Mouse (Mus musculus): Measurements from ENCODE around the gene Luc7l3. TPM values are rescaled to one million over a fixed set of nuclear protein-coding genes. Genes with fewer than 3 reads are reported as not detected.

Luc7l3 gene
- polyA plus RNA-seq (2017; shearing (Covaris generic)): 100 to 1,000 TPM; 117 to 168 (median 166) TPM

DNA sequence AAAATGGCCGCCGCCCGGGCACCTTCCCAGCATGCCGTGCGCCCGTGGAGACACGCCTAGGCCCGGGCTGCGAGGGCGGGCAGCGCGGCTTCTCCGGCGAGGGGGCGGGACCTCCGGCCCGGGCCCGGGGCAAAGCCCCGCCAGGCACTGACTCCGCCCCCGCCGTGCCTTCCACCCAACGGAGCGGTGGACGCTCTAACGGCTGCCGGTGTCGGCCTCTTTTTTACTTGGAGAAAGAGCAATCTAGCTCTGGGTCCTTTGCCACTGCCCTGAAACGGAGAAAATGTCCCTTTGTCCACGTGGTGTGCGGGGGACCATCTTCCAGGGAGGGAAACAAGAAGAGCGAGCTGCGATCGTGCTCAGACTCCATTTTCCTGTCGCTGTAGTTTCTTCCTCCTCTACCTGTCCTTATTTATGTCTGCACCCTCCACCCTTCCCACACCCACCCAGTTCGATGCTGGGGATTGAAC lies at the start of gene Luc7l3:
Luc7l3 (minus strand) TSS at position 58 of the 470 bp plus-strand sequence.
- peak; percentile 87 for ATAC-seq

- ATAC-seq: peak; percentile 51
Observed at GRCm38 (mm10) chr11:94370809-94371208, 49.0 kb upstream of the Luc7l3 start.

GRCm38 (mm10) chr11:94369981-94370380 lies 48.2 kb upstream of the Luc7l3 start:
- ATAC-seq: peak; percentile 64

- no peak for ATAC-seq
Observed at GRCm38 (mm10) chr11:94365340-94365739, 43.6 kb upstream of the Luc7l3 start.

- no peak for ATAC-seq
Observed at GRCm38 (mm10) chr11:94363690-94364089, 41.9 kb upstream of the Luc7l3 start.

DNA sequence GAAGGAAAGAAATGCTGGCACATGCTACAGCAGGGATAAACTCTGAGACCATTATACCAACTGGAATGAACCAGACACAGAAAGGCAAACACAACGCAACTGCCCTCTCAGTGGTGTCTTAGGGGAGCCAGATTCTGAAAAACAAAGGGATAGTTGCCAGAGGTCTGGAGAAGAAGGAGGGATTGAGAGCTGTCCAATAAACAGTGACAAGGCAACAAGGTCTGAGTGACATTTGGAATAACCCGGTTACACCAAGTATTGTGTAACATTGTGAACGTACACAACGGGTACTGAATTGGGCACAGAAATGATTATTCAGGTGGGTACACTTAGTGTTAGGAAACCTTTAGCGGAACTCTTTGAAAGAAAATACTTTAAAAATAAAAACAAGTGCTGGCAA lies 40.3 kb upstream of the Luc7l3 start:
- no peak for ATAC-seq

- no peak for ATAC-seq
Observed at GRCm38 (mm10) chr11:94361166-94361870, 39.5 kb upstream of the Luc7l3 start.

- no peak for ATAC-seq
Observed at GRCm38 (mm10) chr11:94359168-94359567, 37.4 kb upstream of the Luc7l3 start.

DNA sequence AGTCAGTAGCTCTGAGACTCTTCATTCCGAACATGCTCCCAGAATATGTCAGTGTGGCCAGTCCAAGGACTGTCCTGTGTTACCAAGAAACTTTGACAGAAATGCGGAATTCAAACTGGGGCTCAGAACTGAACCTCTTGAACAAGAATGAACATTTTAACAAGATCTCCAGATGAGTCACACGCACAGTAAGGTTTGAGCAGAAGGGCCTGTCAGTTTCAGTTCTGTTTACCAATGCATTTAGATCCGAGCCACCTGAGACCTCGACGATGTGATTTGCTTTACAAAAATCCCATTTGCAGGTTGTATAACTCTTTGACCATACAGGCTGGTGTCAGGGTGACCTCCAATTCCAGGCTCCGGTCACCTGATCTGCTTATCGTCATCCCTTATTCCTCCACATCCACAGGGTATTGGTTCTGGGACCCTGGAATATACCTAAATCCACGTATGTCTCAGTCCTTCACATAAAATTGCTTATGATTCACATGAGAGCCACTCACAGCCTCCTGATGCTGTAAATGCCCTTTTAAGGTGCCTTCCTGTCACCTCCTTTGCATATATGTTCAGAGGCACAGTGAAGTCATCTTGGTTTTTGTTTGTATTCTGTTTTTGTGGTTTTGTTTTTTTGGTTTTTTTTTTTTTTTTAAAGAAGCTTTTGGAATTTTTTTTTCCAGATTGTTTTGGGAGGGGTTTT lies 33.9 kb upstream of the Luc7l3 start:
- ATAC-seq: no peak

- ATAC-seq: no peak
Observed at GRCm38 (mm10) chr11:94351094-94351493, 29.3 kb upstream of the Luc7l3 start.

- no peak for ATAC-seq
Observed at GRCm38 (mm10) chr11:94350337-94350736, 28.5 kb upstream of the Luc7l3 start.

DNA sequence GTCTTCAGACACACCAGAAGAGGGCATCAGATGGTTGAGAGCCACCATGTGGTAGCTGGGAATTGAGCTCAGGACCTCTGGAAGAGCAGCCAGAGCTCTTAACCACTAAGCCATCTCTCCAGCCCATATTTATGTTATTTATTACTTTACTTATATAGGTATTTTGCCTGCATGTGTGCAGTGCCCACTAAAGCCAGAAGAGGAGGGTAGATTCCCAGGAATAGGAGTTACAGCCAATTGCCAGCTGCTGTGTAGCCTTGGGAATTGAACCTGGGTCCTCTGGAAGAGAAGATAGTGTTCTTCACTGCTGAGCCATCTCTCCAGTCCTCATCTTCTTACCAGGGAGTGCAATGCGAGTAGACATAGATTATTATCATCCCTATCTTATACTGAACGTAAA lies 28.1 kb upstream of the Luc7l3 start:
- no peak for ATAC-seq

DNA sequence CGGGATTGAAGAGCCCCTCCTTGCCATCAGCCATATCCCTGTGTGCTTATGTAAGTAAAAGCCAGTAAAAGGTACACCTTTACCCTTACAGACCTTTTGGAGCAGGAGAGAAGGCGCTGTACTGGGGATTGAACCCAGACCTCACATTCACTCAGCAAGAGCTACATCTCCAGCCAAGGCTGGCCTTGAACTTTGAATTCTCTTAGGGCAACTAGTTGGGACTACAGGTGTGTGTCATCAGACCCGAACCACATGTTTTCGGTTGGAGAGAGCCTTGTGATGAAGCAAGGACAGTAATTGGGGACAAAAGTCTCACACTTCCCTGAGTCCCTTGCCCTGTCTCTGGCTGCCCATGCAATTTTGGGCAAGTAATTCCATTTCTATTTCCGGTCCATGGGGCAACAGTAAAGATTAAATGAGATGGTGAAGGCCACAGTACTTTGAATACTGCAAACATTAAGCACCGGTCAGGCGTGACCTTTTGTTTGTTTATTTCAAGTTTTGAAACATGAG lies 25.3 kb upstream of the Luc7l3 start:
- ATAC-seq: no peak

DNA sequence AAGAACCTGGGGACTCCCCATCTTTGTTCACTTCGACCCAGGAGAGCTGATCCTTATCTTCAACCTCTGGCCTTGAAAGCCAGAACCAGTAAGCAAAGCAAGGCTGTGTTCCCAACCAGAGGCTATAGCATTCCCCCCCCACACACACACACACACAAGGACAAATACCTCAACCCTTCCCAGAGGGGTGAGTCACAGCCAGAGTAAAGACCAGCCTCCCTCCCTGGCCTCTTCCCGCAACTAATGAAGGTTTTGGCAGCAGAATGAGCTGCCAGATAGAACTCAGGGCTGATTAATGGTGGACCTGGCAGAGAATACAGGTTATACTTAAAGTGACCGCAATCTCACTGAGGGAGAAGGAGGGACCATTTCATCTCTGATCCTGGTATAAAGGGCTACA lies 24.8 kb upstream of the Luc7l3 start:
- no peak for ATAC-seq

GRCm38 (mm10) chr11:94345926-94346325 lies 24.1 kb upstream of the Luc7l3 start:
- ATAC-seq: no peak

- ATAC-seq: no peak
Observed at GRCm38 (mm10) chr11:94344470-94344869, 22.7 kb upstream of the Luc7l3 start.

- ATAC-seq: no peak
Observed at GRCm38 (mm10) chr11:94343955-94344358, 22.2 kb upstream of the Luc7l3 start.

DNA sequence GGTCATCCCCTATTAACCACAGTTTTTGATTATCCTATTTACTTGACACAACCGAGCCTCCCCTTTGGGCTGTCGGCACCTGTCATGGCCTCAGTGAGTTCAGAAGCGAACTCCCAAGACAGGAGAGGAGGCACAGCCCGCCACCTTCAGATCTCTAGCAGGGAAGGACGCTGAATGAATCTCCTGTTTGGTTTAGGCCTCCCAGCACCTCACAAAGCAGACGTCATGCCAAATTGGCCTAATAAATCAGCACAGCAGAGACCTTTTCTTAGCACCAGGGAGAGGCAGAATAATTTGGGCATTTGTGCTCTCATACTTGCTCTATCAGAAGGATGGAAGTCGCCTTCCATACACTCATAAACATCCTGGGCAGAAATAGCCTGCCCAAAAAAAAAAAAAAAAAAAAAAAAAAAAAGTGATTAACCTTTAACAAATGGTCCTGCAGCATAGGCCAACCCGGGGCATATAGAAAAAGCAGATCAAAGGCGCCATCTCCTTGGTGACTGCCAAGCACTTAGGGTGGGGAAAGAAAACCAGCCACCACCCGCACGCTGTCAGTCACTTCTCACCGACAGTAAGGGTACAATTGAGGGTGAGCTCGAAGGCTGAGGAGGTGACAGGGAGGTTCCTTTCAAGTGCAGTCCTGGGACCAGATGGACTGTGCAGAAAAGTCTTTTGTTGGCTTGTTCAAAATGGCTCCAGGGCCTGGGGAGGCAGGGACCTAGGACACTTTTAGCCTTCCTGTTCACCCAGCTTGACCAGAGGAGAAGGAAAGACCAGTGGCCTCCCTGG lies 20.5 kb upstream of the Luc7l3 start:
- ATAC-seq: no peak

DNA sequence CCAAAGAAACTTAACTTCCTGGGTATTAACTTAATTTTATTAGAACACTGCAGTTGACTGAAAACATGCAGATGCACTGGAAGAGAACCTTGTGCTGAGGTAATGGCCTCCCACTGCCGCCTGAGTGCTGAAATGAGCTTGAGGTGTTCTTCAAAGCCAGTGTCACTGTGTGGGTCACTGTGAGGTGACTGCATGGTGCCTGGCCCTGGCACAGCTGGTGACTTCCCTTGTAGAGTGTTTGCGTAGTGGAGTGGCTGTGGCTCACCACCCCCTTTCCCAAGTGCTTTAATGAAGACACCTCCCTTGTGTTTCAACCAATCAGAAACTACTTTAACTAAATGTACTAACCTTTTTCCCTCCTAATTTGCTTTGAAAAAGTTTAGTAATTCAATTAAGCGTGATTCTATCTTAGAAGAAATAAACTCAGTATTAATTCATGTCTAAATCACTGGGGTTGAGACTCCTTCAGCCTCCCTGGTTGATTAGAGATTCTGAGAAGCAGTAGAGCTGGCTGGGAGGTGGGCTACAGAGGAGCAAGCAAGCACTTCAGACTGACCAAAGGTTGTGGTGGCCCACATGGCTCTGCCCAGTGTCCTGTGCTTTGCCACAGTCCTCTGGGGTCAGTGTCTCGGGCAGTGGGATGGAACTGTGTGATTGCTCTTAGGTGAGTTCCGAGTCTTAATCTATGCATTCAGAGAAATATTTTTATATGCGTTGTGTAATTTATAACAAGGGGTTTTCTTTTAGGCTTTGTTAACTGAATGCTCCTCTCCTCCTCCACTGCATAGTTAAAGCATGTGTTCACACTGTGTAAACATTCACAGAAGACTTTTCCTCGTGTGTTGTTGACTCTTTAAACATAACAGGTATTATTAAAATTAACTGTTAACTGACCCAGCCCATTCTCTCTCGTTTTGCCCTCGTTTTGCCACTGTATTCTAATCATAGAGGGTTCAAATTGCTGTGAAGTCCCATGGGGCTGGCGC lies 19.5 kb upstream of the Luc7l3 start:
- no peak for ATAC-seq

DNA sequence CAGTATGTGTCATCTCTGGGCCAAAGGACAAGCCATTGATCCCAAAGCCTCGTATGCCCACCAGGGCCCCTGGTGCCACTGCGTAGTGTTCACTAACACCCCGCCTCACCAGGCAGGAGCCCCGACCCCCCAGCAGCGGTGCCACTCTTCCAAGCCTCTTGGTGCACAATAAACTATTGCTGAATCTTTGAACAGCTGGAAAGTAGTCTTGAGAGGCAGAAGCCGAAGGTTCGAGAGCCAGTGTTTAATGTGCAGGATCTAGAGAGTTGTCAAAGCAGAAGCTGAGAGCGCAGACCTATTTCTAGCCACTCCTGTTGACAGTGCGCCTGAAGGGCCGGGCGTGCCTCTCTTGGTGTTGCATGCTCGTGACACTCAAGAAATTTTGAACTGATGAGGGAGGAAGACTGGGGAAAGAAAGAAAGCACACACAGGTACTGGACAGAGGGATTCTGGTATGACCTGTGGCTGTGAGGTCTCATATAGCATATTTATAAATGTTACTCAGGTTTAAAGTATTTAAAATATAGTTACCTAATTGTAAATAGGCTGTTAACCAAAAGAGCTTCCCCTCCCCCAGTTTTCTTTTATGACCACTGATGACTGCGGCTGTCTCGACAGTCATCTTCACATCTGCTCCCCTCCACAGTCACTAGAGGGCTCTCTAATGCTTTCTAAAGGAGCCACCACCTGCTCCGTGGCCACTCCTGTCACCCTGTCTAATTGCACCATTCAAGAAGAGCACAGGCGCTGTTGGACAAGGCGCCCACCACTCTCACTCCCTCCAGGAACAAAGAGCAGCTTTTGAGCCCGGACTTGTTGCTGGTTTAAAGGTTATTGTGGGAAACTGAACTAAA lies 18.2 kb upstream of the Luc7l3 start:
- ATAC-seq: peak; percentile 78

DNA sequence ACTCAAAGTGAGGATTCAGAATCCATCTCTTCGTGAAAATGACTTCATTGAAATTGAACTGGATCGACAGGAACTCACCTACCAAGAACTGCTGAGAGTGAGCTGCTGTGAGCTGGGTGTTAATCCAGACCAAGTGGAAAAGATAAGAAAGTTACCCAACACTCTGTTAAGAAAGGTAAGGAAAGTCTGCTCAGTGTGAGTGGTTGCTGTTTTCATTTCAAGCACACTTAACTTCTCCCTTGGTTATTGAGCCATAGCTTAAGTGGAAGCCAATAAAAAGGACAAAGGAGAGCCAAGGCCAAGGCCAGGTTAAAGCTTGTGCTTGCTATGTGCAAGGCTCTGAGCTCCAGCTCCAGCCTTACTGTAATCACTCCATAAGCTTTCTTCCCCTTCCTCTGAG lies 16.6 kb upstream of the Luc7l3 start:
- ATAC-seq: no peak

Measured in inflammation-experienced regulatory T-cells, adult 6 months (primary cell).